Mouse (Mus musculus) stomach, postnatal 0 days (tissue): ENCODE measurements at regions not wholly inside any gene's neighbourhood (a gene's known extent, or its start where the extent isn't known, plus 50 kb on each side); places are given as distances from the start of the nearest gene placed in this dataset.

Source experiments
- ATAC-seq: fragments of 200-750 bp; cut with Nextera tagmentation; 2 replicates; pipeline ENCODE4 v1.8.0; 2017; ENCODE audit not compliant: low FRiP score, low TSS enrichment
- DNase-seq: peaks from one replicate; pipeline ENCODE4 v3.0.0-alpha.2; 2016; ENCODE audit warnings: low spot score
- H3K27ac ChIP-seq: fragments of 300-500 bp; sonication (generic); replicated peaks from 2 replicates; pipeline ENCODE4 v1.5.1; 2014; ENCODE audit warnings: mild to moderate bottlenecking, control low read depth
- H3K27me3 ChIP-seq: fragments of 300-500 bp; sonication (generic); 2 replicates; pipeline ENCODE4 v1.6.1; 2014; ENCODE audit warnings: low read length; ENCODE audit not compliant: control insufficient read depth, insufficient read depth
- H3K36me3 ChIP-seq: fragments of 300-500 bp; sonication (generic); 2 replicates; pipeline ENCODE4 v1.6.1; 2014; ENCODE audit warnings: low read length, mixed read lengths; ENCODE audit not compliant: control insufficient read depth, insufficient read depth
- H3K4me1 ChIP-seq: fragments of 300-500 bp; sonication (generic); replicated peaks from 2 replicates; pipeline ENCODE4 v1.6.1; 2014; ENCODE audit warnings: antibody characterized with exemption; ENCODE audit not compliant: control insufficient read depth, insufficient read depth
- H3K4me2 ChIP-seq: fragments of 300-500 bp; sonication (generic); replicated peaks from 2 replicates; pipeline ENCODE4 v1.6.1; 2014; ENCODE audit warnings: low read depth, mild to moderate bottlenecking, control low read depth, moderate library complexity
- H3K4me3 ChIP-seq: fragments of 300-500 bp; sonication (generic); 2 replicates; pipeline ENCODE4 v1.5.1; 2014; ENCODE audit warnings: low read depth, low read length, control low read depth
- H3K9ac ChIP-seq: fragments of 300-500 bp; sonication (generic); 2 replicates; pipeline ENCODE4 v1.6.1; 2014; ENCODE audit warnings: mild to moderate bottlenecking, low read length, control low read depth, mixed read lengths
- H3K9me3 ChIP-seq: fragments of 300-500 bp; sonication (generic); 2 replicates; pipeline ENCODE4 v1.6.1; 2016; ENCODE audit warnings: low read length; ENCODE audit not compliant: control insufficient read depth
- CTCF ChIP-seq: IDR thresholded peaks from 2 replicates; pipeline ENCODE4 v1.5.1; 2016; ENCODE audit warnings: antibody characterized with exemption, low read depth, mild to moderate bottlenecking, moderate library complexity
- EP300 ChIP-seq: optimal IDR thresholded peaks from 2 replicates; pipeline ENCODE3; 2016; ENCODE audit warnings: antibody characterized with exemption
- WGBS: fragments of 180-500 bp; shearing (Covaris S2); extraction: QIAGEN DNeasy Blood & Tissue Kit; methylation state at CpG from one replicate; pipeline ENCODE4 v1.1.7; 2014; 5-methylcytosine and 5-hydroxymethylcytosine counted together

- Histone ChIP-seq H3K4me1 (peaks cover 5% of the 10 kb centered on the region), H3K27me3 (no peaks in the 10 kb centered on the region), H3K9me3 (no peaks in the 10 kb centered on the region), H3K4me2 (no peak overlapping the region), H3K9ac (no peak overlapping the region), H3K4me3 (no peak overlapping the region), H3K27ac (no peak overlapping the region), H3K36me3 (no peaks in the 10 kb centered on the region)
- ATAC-seq: no peak
- WGBS: 45% methylated on average over 5 of the region's 5 CpGs
- no peak for TF ChIP-seq EP300
- no peak for TF ChIP-seq CTCF
- DNase-seq: no peak
Measured at GRCm38 (mm10) chr16:29730010-29730409, 150.9 kb downstream of the Opa1 start.

- Histone ChIP-seq H3K9me3 (no peaks in the 10 kb centered on the region), H3K4me2 (no peak overlapping the region), H3K9ac (no peak overlapping the region), H3K27ac (no peak overlapping the region), H3K27me3 (no peaks in the 10 kb centered on the region), H3K4me3 (no peak overlapping the region), H3K36me3 (no peaks in the 10 kb centered on the region), H3K4me1 (peaks cover 5% of the 10 kb centered on the region)
- ATAC-seq (no peak), DNase-seq (no peak)
- 39% methylated on average over 1 of the region's 1 CpGs for WGBS
- TF ChIP-seq CTCF (no peak), EP300 (no peak)
Measured at GRCm38 (mm10) chr16:29732889-29733288, 153.8 kb downstream of the Opa1 start.

- WGBS: 84% methylated on average over 10 of the region's 10 CpGs
Measured at GRCm38 (mm10) chr16:29733847-29734246, 154.7 kb downstream of the Opa1 start.

GRCm38 (mm10) chr16:29734324-29734723 lies 155.2 kb downstream of the Opa1 start:
- H3K27me3 ChIP-seq: no peaks in the 10 kb centered on the region
- 19% methylated on average over 1 of the region's 1 CpGs for WGBS
- no peak overlapping the region for H3K4me3 ChIP-seq
- H3K9me3 ChIP-seq: no peaks in the 10 kb centered on the region
- DNase-seq (peak; percentile 56), ATAC-seq (peak; percentile 76)
- no peak for TF ChIP-seq EP300
- peak; percentile 89 for TF ChIP-seq CTCF
- H3K9ac ChIP-seq: no peak overlapping the region
- H3K27ac ChIP-seq: peak overlapping the region; percentile 56; the same call in 1 of the 2 replicates
- H3K4me1 ChIP-seq: peaks cover 5% of the 10 kb centered on the region
- no peaks in the 10 kb centered on the region for H3K36me3 ChIP-seq
- peak overlapping the region; percentile 20; the same call in 1 of the 2 replicates for H3K4me2 ChIP-seq

More at GRCm38 (mm10) chr16:29733847-29734246, 154.7 kb downstream of the Opa1 start:
- no peak overlapping the region for H3K4me2 ChIP-seq
- DNase-seq (no peak), ATAC-seq (no peak)
- H3K27me3 ChIP-seq: no peaks in the 10 kb centered on the region
- TF ChIP-seq CTCF (no peak), EP300 (no peak)
- H3K27ac ChIP-seq: no peak overlapping the region
- no peak overlapping the region for H3K4me3 ChIP-seq
- H3K36me3 ChIP-seq: no peaks in the 10 kb centered on the region
- peaks cover 5% of the 10 kb centered on the region for H3K4me1 ChIP-seq
- no peak overlapping the region for H3K9ac ChIP-seq
- H3K9me3 ChIP-seq: no peaks in the 10 kb centered on the region

GRCm38 (mm10) chr16:29734738-29735250 lies 155.7 kb downstream of the Opa1 start:
- Histone ChIP-seq H3K4me3 (no peak overlapping the region), H3K36me3 (no peaks in the 10 kb centered on the region), H3K4me1 (peaks cover 5% of the 10 kb centered on the region), H3K9me3 (no peaks in the 10 kb centered on the region), H3K4me2 (peak overlapping the region; percentile 20; the same call in 1 of the 2 replicates), H3K27ac (peak overlapping the region; percentile 56), H3K27me3 (no peaks in the 10 kb centered on the region), H3K9ac (no peak overlapping the region)
- no peak for TF ChIP-seq CTCF
- TF ChIP-seq EP300: no peak
- DNase-seq: peak; percentile 44
- ATAC-seq: peak; percentile 11; the same call in 1 of the 2 replicates
- WGBS: 25% methylated on average over 12 of the region's 12 CpGs

GRCm38 (mm10) chr16:29735371-29736008 lies 156.4 kb downstream of the Opa1 start:
- Histone ChIP-seq H3K4me2 (no peak overlapping the region), H3K4me1 (peaks cover 5% of the 10 kb centered on the region), H3K36me3 (no peaks in the 10 kb centered on the region), H3K4me3 (no peak overlapping the region), H3K9me3 (no peaks in the 10 kb centered on the region), H3K27me3 (no peaks in the 10 kb centered on the region), H3K27ac (no peak overlapping the region), H3K9ac (no peak overlapping the region)
- 27% methylated on average over 12 of the region's 12 CpGs for WGBS
- TF ChIP-seq CTCF (peak; percentile 30; the same call in 1 of the 2 replicates), EP300 (no peak)
- DNase-seq: no peak
- no peak for ATAC-seq
